Mouse (Mus musculus) spleen, postnatal 0 days (tissue): ENCODE data around the gene Hdac7. TPM values are rescaled to one million over a fixed set of nuclear protein-coding genes. Genes with fewer than 3 reads are reported as not detected.

ENCODE experiments used
- polyA plus RNA-seq: library from polyadenylated mRNA; unstranded; fragments of >200 nt; fragmentation: Nextera tagmentation; extraction: Ambion mirVana; gene quantifications from 2 replicates; pipeline ENCODE4 v1.2.1, GENCODE M21; 2015

The Hdac7 gene
- 18.5 and 23.6 TPM in 2 replicates for polyA plus RNA-seq

DNA sequence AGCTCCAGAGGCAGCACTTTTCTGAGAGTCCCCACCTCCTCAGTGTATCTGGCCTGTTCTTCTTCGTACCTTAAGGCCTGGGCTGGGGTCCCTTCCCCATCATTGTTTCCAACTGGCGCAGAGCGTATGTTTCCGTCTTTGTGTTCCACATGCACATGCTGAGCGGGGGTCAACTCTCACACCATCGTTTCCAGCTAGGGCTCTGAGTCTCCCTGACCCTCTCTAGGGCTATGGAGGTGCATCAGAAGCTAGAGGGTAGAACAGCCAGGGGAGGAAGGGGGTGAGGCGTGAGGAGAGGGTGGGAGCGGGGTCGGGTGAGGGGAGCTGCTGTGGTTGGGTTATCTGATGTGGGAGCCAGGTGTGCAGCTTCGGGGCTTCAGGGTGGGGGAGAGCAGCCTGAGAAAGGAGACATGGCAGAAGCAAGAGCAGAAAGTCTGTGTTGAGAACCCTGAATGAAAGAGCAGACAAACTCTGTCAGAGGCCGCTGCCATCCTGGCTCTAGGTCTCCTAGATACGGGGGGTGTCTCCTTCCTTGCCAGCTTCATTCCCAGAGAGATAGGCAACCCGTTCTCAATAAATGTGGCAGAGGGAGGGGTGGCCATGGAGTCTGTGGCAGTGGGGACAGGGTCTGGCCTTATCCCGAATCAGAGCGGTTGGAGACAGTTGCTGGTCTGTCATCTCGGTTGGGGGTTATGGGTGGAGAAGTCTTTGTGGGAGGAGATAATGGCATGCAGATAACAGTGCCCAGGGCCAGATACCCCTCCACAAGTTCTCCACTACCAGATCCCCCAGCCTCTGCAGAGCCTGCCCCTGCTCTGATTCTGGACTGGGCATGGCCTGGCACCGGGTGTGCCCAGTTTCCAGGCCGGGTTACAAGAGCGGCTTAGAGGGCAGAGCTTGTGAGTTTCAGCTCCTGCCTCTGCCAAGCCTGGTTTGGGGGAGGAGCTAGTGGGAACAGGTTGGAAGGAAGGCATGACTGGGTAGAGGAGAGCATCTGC lies at the start of gene Hdac7:
Gene Hdac7, minus strand, starts transcription at position 466 of the 998 bp plus-strand sequence.

DNA sequence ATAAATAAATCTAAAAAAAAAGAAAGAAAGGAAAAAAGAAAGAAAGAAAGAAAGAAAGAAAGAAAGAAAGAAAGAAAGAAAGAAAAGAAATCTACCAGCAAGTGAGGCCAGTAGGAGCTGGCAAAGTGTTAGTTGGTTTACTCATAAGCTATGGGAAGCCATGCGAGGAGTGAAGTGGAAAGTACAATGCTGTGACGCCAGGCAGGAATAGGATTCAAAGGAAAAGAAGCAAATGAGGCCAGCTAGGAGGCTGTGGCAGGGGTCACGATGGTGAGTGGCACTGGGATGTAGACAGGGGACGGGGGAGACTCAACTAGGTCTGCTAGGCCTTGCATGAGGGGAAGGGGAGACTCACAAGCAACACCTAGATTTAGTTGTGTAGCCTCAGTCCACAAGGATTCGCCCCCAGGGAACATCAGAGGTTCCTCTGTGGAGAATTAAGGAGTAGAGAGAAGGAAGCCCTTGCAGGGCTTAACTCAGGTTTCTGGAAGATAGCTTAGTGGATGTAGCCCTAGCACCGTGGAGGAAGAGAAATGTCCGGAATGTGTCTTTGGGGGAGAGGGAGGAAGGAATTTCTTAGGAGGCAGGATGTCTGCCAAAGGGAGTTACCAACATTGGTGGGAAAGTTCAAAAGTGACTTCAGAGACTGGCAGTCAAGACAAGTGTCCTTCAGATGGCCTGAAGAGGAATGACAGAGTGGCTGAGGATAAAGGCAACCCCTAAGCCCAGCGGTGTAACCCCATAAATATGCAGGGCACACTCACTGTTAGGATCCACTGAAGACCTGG lies 65.8 kb downstream of the Hdac7 start, which contains the start of gene Slc48a1:
Gene Slc48a1, plus strand, starts transcription at position 210 of the 788 bp plus-strand sequence.

DNA sequence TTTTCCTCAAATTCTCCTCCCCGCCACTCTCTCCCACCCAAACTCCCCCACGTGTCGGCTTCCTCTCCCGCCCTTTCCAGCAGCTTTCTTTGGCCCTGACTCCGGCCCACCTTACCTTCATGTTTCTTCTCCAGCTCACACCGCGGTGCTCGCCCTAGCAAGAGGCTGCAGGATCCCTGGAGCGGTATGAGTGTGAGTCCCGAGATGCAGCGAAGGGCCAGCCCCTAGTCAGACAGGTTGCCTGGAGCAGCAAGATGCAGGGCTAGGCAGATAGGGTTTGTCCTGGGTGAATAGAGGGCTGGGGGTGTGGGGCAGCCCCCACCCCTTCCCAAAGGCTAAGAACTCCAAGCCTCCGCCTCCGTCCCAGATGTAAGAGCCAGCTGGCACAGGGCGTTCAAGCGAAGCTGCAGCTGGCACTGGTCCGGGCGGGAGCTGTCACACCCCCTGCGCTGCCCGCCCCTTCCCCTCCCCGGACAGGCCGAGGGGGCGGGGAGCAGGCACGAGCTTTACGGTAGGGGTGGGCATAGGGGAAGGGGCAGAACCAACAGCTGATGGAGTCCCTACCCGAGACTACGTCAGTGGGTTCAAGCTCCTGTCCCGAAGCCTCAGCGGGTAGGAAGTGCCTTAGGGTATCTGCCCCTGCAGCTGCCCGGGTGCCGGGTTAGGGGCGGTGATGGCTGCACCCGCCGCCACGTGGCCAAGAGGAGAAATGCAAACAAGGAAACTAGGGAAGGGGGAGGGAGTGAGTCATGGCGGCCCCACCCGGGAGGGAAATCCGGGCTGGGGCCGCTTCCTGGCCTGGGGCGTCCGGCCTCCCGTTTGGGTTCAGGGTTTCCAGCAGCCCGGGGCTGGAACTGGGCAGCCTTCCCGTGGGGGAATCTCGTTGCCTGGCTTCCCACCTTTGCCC lies 76.8 kb downstream of the Hdac7 start, which contains the start of gene Rapgef3:
Gene Rapgef3, minus strand, starts transcription at position 693 of the 907 bp plus-strand sequence.

Other genes with a start within 250 kb of the Hdac7 start
- gene Rpap3, start 138.7 kb downstream of the Hdac7 start, polyA plus RNA-seq = 16.2 and 16.9 TPM in 2 replicates
- 1.1 and 1.3 TPM in 2 replicates for gene Endou, start 113.2 kb downstream of the Hdac7 start, polyA plus RNA-seq
- 6.8 and 8.0 TPM in 2 replicates for gene Rapgef3, start 76.5 kb downstream of the Hdac7 start, polyA plus RNA-seq
- gene Slc48a1, start 66.0 kb downstream of the Hdac7 start, polyA plus RNA-seq = 103 and 107 TPM in 2 replicates
- 0.78 and 1.1 TPM in 2 replicates for gene Vdr, start 66.1 kb upstream of the Hdac7 start, polyA plus RNA-seq
- 20.0 and 24.5 TPM in 2 replicates for gene Tmem106c, start 119.7 kb upstream of the Hdac7 start, polyA plus RNA-seq
- 0.04 TPM in 1 of 2 replicates, not detected in the other for gene Col2a1, start 160.2 kb upstream of the Hdac7 start, polyA plus RNA-seq
- 25.9 and 26.0 TPM in 2 replicates for gene Pfkm, start 248.1 kb upstream of the Hdac7 start, polyA plus RNA-seq
- gene Senp1, start 249.2 kb upstream of the Hdac7 start, polyA plus RNA-seq = 16.4 and 18.6 TPM in 2 replicates